21 mouse cellular contexts compared by ENCODE assay signal in the genomic region with DNA sequence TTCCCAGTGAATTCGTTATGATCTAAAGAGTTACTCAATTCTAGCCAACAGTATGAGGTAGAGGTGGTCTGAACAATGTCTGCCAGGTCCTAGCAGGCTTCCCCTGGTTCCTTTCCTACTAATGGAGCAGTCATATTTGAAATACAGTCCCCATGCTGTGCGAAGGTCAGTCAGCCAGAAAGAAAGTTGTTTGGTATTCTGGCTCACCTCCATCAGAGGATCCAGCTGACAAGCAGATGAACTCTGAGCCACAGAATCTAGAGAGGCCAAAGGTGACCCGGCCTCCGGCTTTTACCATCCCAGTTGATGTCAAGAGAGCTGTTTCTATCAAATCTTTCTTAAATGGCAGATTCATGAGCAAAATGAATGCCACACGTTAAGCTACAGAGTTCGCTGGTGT.
DNase-seq lines count a peak whose midpoint lies in the region; ATAC-seq and TF ChIP-seq lines count a peak whose summit lies in the region.
"Had no signal": no experiment of that assay in that cellular context is flagged by ENCODE, and none has a peak within 500 bp of the region (broad histone marks: within the 10 kb centered on the region; RNA-seq: fewer than 3 reads in every experiment).

No protein-coding gene starts in this region.

- TF ChIP-seq CTCF in kidney, adult 2 months (conservative IDR thresholded peaks at IDR 0.05; ENCODE audit: insufficient read depth, insufficient read length, low read depth, low read length) = no peak
- no peak for TF ChIP-seq CTCF in midbrain, postnatal 0 days (IDR thresholded peaks at IDR 0.05)

- no peak overlapping the region for H3K9ac ChIP-seq in midbrain, postnatal 0 days (replicated peaks; ENCODE audit: low read length, poor library complexity, severe bottlenecking)
- no peak overlapping the region for H3K9ac ChIP-seq in midbrain, embryonic 16.5 days (ENCODE audit: low read depth, low read length)
- H3K9ac ChIP-seq: embryonic facial prominence, embryonic 12.5 days; forebrain, embryonic 15.5 days; heart, embryonic 15.5 days; hindbrain, embryonic 15.5 days had no signal

- no peaks in the 10 kb centered on the region for H3K36me3 ChIP-seq in kidney, adult 2 months (ENCODE audit: control insufficient read depth, insufficient read depth, low read length)
- no peaks in the 10 kb centered on the region for H3K36me3 ChIP-seq in midbrain, postnatal 0 days (ENCODE audit: insufficient read depth, low read length)
- H3K36me3 ChIP-seq in midbrain, embryonic 16.5 days (ENCODE audit: control insufficient read depth, insufficient read depth, low read length) = no peaks in the 10 kb centered on the region
- H3K36me3 ChIP-seq: embryonic facial prominence, embryonic 12.5 days; forebrain, embryonic 15.5 days; heart, embryonic 15.5 days; hindbrain, embryonic 15.5 days had no signal

- ATAC-seq in midbrain, postnatal 0 days (ENCODE audit: low FRiP score) = no peak
- ATAC-seq in midbrain, embryonic 16.5 days = no peak
- ATAC-seq: activated CD4-positive, CD25-positive, alpha-beta regulatory T cell, adult 4 months; forebrain, embryonic 15.5 days; Patski had no signal

- DNase-seq in cerebellum, postnatal 14 days = peak; percentile 1 to 6
- DNase-seq in cerebellum, adult 8-10 months = no peak
- peak; percentile 15 for DNase-seq in kidney, adult 2 months
- DNase-seq in kidney, postnatal 4 days = no peak
- DNase-seq in midbrain, postnatal 0 days (ENCODE audit: low spot score) = peak; percentile 32
- peak; percentile 32 for DNase-seq in mesoderm, embryonic 11.5 days (ENCODE audit: low read depth, low spot score)
- no peak for DNase-seq in ovary, postnatal 14 days (ENCODE audit: low spot score)
- DNase-seq: adrenal gland, postnatal 14 days; cerebellum, adult 11-12 months; cerebellum, adult 9-11 months; gastrocnemius, postnatal 14 days; heart, adult 2 months; heart, postnatal 14 days had no signal

- no peak for TF ChIP-seq POLR2A in kidney, adult 2 months (IDR thresholded peaks at IDR 0.05; ENCODE audit: low read depth, low read length)

- H3K9me3 ChIP-seq in midbrain, postnatal 0 days (ENCODE audit: low read length) = no peaks in the 10 kb centered on the region
- no peaks in the 10 kb centered on the region for H3K9me3 ChIP-seq in midbrain, embryonic 16.5 days (replicated peaks; ENCODE audit: control insufficient read depth, low read length, poor library complexity, severe bottlenecking)
- H3K9me3 ChIP-seq: embryonic facial prominence, embryonic 12.5 days; forebrain, embryonic 15.5 days; heart, embryonic 15.5 days; hindbrain, embryonic 15.5 days had no signal

- H3K27ac ChIP-seq in kidney, adult 2 months (ENCODE audit: insufficient read depth, low read depth, low read length) = no peak overlapping the region
- H3K27ac ChIP-seq in midbrain, postnatal 0 days (ENCODE audit: low read depth, low read length) = no peak overlapping the region
- no peak overlapping the region for H3K27ac ChIP-seq in midbrain, embryonic 16.5 days (ENCODE audit: low read length)
- H3K27ac ChIP-seq: embryonic facial prominence, embryonic 12.5 days; forebrain, embryonic 15.5 days; heart, adult 2 months; heart, embryonic 15.5 days; hindbrain, embryonic 15.5 days had no signal

- H3K4me1 ChIP-seq in kidney, adult 2 months (ENCODE audit: control insufficient read depth, insufficient read depth, low read length) = no peaks in the 10 kb centered on the region
- H3K4me1 ChIP-seq in midbrain, postnatal 0 days (ENCODE audit: insufficient read depth, low read length) = no peaks in the 10 kb centered on the region
- no peaks in the 10 kb centered on the region for H3K4me1 ChIP-seq in midbrain, embryonic 16.5 days (ENCODE audit: control insufficient read depth, insufficient read depth, low read length)
- H3K4me1 ChIP-seq: embryonic facial prominence, embryonic 12.5 days; forebrain, embryonic 15.5 days; heart, embryonic 15.5 days; hindbrain, embryonic 15.5 days had no signal

- no peak overlapping the region for H3K4me2 ChIP-seq in midbrain, postnatal 0 days (ENCODE audit: low read depth, low read length, poor library complexity, severe bottlenecking)
- no peak overlapping the region for H3K4me2 ChIP-seq in midbrain, embryonic 16.5 days (ENCODE audit: low read length)
- H3K4me2 ChIP-seq: embryonic facial prominence, embryonic 12.5 days; forebrain, embryonic 15.5 days; heart, embryonic 11.5 days; heart, embryonic 15.5 days; hindbrain, embryonic 15.5 days had no signal

- no peak overlapping the region for H3K4me3 ChIP-seq in kidney, adult 2 months (ENCODE audit: insufficient read depth, low read depth, low read length)
- no peak overlapping the region for H3K4me3 ChIP-seq in midbrain, postnatal 0 days (ENCODE audit: low read depth, low read length)
- no peak overlapping the region for H3K4me3 ChIP-seq in midbrain, embryonic 16.5 days (ENCODE audit: low read depth, low read length)
- H3K4me3 ChIP-seq: embryonic facial prominence, embryonic 12.5 days; forebrain, embryonic 15.5 days; heart, adult 2 months; heart, embryonic 15.5 days; hindbrain, embryonic 15.5 days had no signal

- H3K27me3 ChIP-seq in kidney, adult 2 months (replicated peaks; ENCODE audit: control insufficient read depth, insufficient read depth, low read length) = no peaks in the 10 kb centered on the region
- no peaks in the 10 kb centered on the region for H3K27me3 ChIP-seq in midbrain, postnatal 0 days (ENCODE audit: insufficient read depth, low read length)
- H3K27me3 ChIP-seq in midbrain, embryonic 16.5 days (ENCODE audit: control insufficient read depth, insufficient read depth, low read depth, low read length) = no peaks in the 10 kb centered on the region
- H3K27me3 ChIP-seq: embryonic facial prominence, embryonic 12.5 days; forebrain, embryonic 15.5 days; heart, embryonic 15.5 days; hindbrain, embryonic 15.5 days; Patski had no signal

- 59% methylated on average over 6 of the region's 6 CpGs for WGBS in kidney, adult 2 months
- 77% methylated on average over 6 of the region's 6 CpGs for WGBS in midbrain, postnatal 0 days
- 73% methylated on average over 6 of the region's 6 CpGs for WGBS in midbrain, embryonic 16.5 days

Comparison
In these comparisons a context has a peak if more than half of its experiments do, and no peak if none do; other contexts are left out.
1. DNase-seq: peak in cerebellum, postnatal 14 days (2 of 2), kidney, adult 2 months (single experiment), midbrain, postnatal 0 days (single experiment) and mesoderm, embryonic 11.5 days (single experiment); none in cerebellum, adult 8-10 months (single experiment), kidney, postnatal 4 days (0 of 2) and ovary, postnatal 14 days (single experiment).